Comparison of ENCODE assay signal across 1 mouse cellular context in the genomic region with DNA sequence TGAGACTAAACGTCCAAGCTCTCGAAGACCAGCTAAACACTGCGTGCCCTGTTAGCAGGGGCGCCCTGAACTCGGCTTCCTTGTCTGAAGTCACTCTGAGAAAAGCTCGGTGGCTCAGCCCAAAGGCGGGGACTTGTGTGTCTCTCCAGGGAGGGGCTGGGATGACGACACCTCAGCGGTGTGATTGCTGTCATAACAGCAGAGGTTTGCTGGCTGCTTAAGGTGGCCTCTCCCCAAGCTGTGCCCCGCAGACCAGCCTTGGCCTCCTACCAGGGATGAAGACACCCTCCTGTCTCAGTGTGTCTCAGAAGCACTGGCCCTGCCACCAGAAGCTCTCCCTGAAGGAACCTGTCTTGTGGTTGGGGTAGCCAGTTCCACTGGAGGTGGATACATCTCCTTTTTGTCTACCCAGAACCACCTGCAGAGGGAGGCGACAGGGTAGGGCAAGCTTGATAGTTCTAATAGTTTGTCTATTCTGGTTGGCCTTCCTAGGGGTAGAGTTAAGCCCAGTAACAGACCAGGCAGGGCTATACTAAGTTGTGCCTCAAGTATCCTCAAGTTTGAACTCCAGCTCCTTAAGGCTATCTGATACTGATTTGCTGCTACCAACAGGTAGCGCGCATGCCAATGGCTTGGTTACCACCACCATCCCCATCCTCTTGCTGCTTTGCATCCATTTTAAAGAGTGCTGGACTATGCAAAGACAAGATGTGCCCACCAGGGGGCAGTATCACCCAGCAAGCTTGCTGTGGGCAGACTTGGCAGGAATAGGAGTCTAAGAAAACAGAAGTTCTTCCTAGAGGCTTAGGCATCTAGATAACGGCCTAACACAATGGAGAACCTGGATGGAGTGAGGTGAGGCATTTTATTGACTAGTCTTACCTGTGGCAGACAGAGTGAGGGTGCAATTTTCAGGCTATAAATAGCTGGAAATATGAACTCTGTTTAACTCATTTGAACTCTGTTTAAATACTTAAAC.
A peak's percentile ranks its signal among the peaks of the same experiment; 100 is the strongest.
TF ChIP-seq lines count a peak whose summit lies in the region.

No protein-coding gene starts in this region.

TF ChIP-seq in MEL, 35 proteins besides CTCF, POLR2A, EP300 and RAD21 (continued from another document):
- TF ChIP-seq GATA1 (IDR thresholded peaks at IDR 0.05; ENCODE audit: low read depth, low read length) (peak; percentile 66), BHLHE40 (IDR thresholded peaks at IDR 0.05; ENCODE audit: borderline replicate concordance, low read depth, low read length) (no peak), ELF1 (IDR thresholded peaks at IDR 0.05; ENCODE audit: low read depth, low read length) (0 out of 2 replicates have a peak, but pooled peaks have one; percentile 24), MAX (IDR thresholded peaks at IDR 0.05; ENCODE audit: low read length) (no peak), ZKSCAN1 (IDR thresholded peaks at IDR 0.05; ENCODE audit: low read depth, low read length) (no peak), POLR2AphosphoS5 (IDR thresholded peaks at IDR 0.05; ENCODE audit: borderline replicate concordance, low read depth, low read length) (no peak), HCFC1 (IDR thresholded peaks at IDR 0.05; ENCODE audit: low read depth, low read length) (peak; percentile 29; the same call in 1 of the 2 replicates), ZC3H11A (IDR thresholded peaks at IDR 0.05; ENCODE audit: low read depth, low read length) (peak; percentile 95), TCF12 (IDR thresholded peaks at IDR 0.05; ENCODE audit: low read depth, low read length) (no peak)
